Mouse (Mus musculus) kidney, adult 9 months (tissue): ENCODE data around the gene Sox5.

ENCODE experiments used
- DNase-seq: peaks from one replicate; pipeline ENCODE4 v3.0.0; 2022

Gene Sox5

GRCm38 (mm10) chr6:144168696-144169476 lies 612.9 kb downstream of the Sox5 start:
- DNase-seq, result no peak

DNA sequence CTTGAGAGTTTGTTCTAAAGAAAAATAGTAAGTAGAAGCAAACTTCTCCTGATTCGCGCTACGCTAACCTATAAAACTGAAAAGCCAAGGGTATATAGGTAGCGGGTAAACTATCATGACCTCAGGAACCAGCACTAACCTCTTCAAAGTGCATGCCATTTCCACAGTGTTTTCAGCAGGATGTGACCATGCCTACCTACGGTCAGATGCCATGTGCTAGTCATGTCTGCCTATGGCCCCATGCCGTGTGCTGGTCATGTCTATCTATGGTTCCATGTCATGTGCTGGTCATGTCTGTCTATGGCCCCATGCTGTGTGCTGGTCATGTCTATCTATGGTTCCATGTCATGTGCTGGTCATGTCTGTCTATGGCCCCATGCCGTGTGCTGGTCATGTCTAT lies 614.7 kb downstream of the Sox5 start:
- DNase-seq, result no peak

DNA sequence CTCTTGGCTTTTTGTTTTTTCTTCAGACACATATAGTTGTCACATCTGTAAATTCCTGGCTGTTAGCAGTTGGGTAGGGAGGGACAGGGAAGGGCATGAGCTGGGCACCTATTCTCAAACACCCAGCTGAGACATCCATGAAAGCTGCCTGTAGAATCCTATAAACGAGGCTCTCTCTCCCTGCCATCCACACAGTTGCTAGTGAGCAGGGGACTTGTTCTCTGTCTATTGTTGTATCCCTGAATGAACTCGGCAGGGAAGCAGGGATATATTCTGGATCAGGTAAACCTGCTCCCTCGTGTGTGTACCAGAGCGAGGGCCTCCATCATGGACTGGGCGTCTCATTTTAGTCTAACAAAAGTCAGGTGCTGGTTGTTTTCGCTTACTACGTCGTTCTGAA lies 615.1 kb downstream of the Sox5 start:
- no peak for DNase-seq

DNA sequence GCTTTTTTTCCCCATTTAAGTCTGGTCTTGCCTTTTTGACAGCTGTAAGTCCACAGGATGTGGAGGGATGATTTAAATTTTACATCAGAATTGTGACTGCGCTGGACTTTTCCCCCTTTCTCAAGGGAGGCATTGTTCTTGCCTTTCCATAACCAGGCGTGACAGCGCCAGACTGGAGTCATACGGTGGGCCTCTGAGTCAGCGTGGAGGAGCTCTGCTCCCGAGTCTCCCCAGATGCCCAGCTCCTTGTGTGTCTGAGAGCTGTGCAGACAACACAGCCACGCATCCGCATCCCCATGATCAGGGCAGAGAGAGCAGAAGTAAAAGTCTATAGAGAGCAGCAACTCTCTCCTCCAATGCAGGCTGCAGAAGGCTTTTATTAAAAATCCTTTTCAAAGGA lies 615.7 kb downstream of the Sox5 start:
- no peak for DNase-seq

DNA sequence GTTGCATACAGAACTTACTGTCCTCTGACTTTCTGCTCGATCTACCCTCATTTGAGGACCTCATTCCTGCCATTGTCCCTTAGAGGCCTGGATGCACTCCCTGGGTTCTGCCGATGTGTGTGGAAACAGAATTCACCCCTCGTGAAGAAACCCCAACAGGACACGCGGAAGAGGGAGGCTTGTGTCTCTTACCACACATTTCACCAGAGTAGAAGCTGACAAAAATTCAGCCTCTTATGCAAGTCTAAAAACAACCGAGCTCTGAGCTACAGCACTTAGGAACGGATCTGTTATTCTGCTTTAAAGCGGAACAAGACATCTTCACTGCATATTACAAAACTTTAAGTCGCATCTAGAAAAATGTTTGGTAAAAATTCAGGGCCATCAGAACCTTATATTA lies 618.3 kb downstream of the Sox5 start:
- DNase-seq, result no peak

DNA sequence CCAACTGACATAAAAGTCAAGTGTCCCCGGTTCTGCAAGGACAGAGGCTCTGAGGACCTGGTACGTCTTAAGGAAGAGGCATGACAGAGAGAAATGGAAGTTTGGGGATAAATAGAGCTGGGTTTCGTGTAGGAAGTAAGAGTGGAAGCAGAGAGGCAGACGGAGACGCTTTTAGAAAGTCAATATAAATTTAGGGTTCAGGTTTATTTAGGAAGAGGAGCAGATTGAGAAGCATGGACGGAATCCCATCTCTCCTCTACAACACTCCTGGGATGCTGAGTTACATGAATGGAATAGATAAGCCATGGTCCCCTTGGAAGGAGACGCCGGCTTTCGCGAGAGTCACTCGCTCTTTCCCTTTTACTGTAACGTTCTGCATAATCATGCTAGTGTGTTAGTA lies 623.1 kb downstream of the Sox5 start:
- no peak for DNase-seq

GRCm38 (mm10) chr6:144154892-144155424 lies 626.8 kb downstream of the Sox5 start:
- DNase-seq, result no peak

- no peak for DNase-seq
Measured at GRCm38 (mm10) chr6:144151957-144152356, 629.8 kb downstream of the Sox5 start.

DNA sequence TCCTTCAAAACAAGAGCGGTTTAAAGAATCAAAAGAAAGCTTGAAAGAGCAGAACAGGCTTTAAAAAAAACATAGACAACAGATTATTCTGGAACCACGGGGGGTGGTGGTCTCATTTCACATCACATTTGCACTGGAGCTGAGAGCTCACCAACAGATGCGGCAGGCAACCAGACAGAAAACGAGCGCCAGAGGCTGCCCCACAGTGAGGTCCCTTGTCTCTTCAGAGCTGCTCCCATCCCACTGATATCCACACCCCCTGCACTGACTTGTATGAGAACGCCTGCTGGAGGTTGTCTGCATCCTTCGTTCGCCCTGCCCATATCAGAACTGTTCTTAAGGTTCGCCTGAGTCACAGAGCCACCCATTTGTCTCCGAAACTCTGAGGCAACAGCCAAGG lies 630.7 kb downstream of the Sox5 start:
- no peak for DNase-seq

DNA sequence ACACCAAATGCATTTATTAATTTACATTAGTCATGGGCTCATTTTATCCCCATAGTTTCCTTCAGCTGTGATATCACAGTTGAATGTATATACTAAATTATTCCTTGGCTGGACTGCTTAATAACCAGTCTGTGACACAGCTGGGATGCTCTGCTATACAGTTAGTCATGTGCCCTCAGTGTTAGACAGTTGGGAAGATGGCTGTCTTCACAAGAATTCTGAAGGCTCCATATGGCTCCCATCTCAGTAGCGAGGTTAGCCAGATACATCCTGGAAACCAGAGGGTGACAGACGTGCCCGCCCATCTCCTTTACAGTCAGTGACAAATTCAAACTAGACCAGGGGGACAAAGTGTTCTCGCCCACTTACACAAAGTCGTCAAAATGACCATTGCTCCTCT lies 644.4 kb downstream of the Sox5 start:
- no peak for DNase-seq

DNA sequence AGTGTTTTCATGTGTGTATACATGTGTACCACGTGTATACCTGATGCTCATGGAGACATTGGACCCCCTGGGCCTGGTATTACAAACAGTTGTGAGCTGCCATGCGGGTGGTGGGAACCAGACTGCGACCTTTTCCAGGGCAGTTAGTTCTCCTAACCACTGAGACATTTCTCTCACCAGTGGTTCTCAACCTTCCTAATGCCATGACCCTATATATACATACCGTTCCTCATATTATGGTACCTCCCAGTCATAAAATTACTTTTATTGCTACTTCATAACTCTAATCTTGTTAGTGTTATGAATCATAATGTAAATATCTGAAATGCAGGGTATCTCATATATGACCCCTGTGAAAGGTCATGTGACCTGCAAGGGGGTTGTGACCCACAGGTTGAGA lies 644.9 kb downstream of the Sox5 start:
- DNase-seq, result no peak

DNA sequence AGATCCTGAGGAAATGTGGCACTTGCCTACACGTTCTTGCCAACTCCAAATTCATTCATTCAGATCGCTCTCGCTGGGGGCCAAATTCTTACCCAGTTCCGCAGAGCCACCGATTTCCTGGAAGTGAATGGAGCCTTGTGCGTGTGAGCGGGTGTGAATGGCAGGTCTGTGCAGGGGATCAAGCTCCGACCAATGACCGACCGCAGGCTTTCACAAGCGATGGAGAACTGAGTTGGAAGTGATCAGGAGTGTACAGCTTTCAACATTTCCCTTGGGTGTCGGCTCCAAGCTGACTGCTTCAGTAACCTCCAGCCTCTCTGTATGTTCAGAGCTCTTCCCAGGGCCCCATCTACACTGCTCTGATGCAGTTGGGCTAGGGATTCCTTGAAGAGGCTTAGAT lies 651.9 kb downstream of the Sox5 start:
- DNase-seq, result no peak

DNA sequence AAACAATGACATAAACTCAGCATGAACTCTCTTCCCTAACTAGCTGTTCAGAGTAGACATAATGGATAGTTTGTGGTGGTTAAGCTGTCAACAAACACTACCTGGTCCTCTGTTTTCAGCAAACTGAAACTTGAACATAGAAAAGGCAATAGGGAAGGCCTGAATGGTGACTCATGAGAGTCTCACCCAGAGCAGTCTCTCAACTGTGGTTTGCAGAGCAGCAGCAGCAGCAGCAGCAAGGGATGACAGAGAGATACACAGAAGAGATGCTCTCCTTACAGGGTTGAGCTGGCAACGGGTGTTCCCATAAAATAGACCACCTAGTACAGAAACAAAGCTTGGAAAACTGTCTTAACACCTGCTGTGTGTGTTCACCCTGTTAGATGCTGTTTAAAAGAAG lies 661.8 kb downstream of the Sox5 start:
- no peak for DNase-seq

DNA sequence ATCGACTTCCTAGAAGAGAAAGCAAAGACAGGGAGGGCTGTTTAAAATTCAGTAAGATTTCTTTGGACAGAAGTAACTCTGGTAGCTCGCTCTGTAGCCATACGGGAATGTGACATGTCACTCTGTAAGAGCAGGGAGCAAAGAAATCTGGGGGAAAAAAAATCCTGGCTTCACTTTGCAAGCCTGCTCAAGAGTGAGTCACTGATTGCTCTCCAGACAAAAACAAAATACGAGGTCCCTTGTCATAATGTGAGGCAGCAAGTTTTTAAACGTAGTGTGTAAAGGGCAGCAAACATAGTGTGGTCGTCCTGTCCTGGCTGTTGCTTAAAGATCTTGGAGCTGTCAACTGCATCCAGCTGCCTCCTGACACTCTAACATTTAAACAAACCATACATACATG lies 665.1 kb downstream of the Sox5 start:
- DNase-seq, result no peak

DNA sequence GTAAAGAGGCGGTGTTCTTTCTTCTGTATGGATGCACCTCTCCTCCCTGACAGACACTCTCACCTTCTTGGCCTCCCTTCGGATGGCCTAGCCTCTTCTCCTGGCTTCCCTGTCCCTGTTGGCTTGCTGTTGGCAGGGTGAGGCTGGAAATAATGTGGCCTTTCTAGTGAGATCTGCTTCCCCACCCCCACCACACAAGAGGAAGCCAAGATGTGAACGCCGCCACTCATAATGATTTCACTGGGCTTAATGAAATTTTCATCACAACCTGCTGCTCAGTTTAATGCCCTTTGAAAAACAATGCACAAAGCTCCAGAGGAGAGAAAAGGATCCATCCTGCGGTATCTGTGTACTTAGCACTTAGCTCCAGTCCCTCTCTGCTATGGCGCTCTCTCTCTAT lies 670.2 kb downstream of the Sox5 start:
- DNase-seq, result no peak

DNA sequence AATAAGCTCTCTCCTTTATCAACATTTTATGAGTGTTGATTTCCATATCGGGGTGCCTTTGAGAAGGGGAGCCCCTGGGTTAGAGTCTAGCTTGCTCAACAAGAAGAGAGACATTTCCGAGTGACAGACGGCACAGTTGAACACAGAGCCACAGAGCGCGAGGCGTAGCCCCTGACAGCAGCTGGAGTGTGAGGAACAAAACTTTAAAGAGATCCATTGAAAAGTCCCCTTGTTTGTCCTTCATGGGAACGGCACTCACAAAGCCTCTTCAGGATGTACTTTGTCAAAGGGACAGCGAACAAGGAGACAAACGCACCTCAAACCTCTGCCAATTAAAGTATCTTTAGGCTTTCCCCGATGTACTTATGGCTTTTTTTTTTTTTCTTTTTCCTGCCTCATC lies 674.9 kb downstream of the Sox5 start:
- no peak for DNase-seq

DNA sequence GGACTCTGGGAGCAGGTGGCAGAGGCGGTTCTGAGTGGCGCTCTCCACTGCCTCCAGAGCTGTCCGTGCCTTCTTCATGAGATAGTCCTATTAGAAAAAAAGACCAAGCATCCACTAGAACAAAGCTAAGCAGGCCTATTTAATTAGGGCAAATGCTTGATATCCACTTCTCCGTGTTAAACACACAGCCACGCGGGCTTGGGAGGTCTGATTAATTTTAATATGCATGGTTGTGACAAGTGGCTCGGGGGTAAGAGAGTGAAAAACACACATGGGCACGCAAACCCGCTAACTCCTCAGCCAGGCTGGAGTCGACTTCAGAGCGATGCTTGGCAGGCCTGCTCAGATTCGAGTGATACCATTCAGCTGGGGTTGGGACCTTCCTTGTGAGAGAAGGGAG lies 676.1 kb downstream of the Sox5 start:
- no peak for DNase-seq

- no peak for DNase-seq
Measured at GRCm38 (mm10) chr6:144103612-144104011, 678.2 kb downstream of the Sox5 start.

GRCm38 (mm10) chr6:144100852-144101251 lies 680.9 kb downstream of the Sox5 start:
- DNase-seq, result no peak

DNA sequence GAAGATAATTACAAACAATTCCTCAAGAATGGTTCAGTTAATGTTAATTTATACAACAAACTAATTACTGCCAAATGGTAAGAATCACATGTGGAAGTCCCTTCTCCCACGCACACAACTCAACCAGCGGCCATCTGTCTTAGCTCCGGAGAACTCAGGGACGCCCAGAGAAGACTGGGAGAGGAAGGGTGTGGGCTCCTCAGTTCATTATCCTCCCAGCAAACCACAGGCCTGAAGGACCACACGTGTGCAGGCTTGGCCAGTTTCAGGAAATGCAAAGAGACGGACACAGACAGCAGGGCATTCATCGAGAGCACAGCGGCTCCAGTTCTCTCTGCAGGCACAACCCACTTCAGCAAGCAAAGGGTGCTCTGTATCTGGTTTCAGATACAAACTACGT lies 683.7 kb downstream of the Sox5 start:
- no peak for DNase-seq

- no peak for DNase-seq
Measured at GRCm38 (mm10) chr6:144088256-144088655, 693.5 kb downstream of the Sox5 start.

- no peak for DNase-seq
Measured at GRCm38 (mm10) chr6:144086096-144086810, 695.5 kb downstream of the Sox5 start.

DNA sequence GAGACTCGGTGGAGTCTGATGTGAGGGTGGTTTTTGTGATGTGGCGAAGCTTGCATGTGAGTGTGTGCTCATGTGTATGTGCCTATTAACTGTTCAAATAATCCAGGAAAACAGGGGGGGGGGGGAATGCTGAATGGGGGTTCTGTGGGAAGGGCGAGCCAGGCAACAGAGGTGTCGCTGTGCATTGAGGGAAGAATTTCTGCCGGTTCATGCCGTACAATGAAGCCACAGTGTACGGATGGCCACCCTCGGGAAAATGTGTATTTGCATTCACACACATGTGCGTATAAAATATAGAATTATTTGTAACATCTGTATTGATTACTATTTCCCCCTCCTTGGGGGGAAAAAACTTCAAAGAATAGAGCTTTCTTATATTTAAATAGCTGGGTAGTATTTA lies 699.5 kb downstream of the Sox5 start:
- no peak for DNase-seq

DNA sequence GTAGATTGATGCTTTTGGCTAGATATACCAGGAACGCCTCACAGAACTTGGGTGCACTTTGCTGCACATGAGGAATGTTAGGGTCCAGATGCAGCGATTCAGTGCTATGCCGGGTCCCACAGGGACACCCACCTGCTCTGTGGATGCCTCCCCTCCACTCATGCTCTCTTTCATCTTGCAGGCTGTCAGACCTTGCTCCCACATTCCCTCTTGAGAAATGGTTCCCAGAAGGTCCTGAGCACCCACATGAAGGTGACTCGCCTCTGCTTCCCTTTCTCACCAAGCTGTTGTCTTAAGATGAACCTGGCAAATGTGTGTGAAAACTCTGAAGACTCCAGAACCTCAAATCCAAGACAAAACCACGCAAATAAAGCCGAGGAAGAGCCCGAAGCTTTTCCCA lies 704.0 kb downstream of the Sox5 start:
- no peak for DNase-seq

GRCm38 (mm10) chr6:144076376-144076775 lies 705.4 kb downstream of the Sox5 start:
- DNase-seq, result no peak
